Mouse (Mus musculus) hindbrain, embryonic 13.5 days (tissue): ENCODE data around the gene Atxn1l. TPM values are rescaled to one million over a fixed set of nuclear protein-coding genes. Genes with fewer than 3 reads are reported as not detected.
A peak's percentile ranks its signal among the peaks of the same experiment; 100 is the strongest.

ENCODE experiments used
- ATAC-seq: fragments of 200-750 bp; cut with Nextera tagmentation; 2 replicates; pipeline ENCODE4 v1.8.0; 2017; ENCODE audit warnings: moderate TSS enrichment; ENCODE audit not compliant: low FRiP score
- H3K27ac ChIP-seq: fragments of 300-500 bp; sonication (generic); 2 replicates; pipeline ENCODE4 v1.5.1; 2015; ENCODE audit warnings: inconsistent platforms, mild to moderate bottlenecking, moderate library complexity
- H3K27me3 ChIP-seq: fragments of 300-500 bp; sonication (generic); 2 replicates; pipeline ENCODE4 v1.6.1; 2015; ENCODE audit warnings: mild to moderate bottlenecking, inconsistent platforms
- H3K36me3 ChIP-seq: fragments of 300-500 bp; sonication (generic); 2 replicates; pipeline ENCODE4 v1.6.1; 2015; ENCODE audit warnings: mild to moderate bottlenecking, inconsistent platforms
- H3K4me1 ChIP-seq: fragments of 300-500 bp; sonication (generic); replicated peaks from 2 replicates; pipeline ENCODE4 v1.6.1; 2015; ENCODE audit warnings: inconsistent platforms
- H3K4me2 ChIP-seq: fragments of 300-500 bp; sonication (generic); 2 replicates; pipeline ENCODE4 v1.6.1; 2015; ENCODE audit warnings: inconsistent platforms, mild to moderate bottlenecking, moderate library complexity
- H3K4me3 ChIP-seq: fragments of 300-500 bp; sonication (generic); 2 replicates; pipeline ENCODE4 v1.5.1; 2015; ENCODE audit warnings: mild to moderate bottlenecking, inconsistent platforms
- H3K9ac ChIP-seq: fragments of 300-500 bp; sonication (generic); 2 replicates; pipeline ENCODE4 v1.6.1; 2015; ENCODE audit warnings: mild to moderate bottlenecking, inconsistent platforms
- H3K9me3 ChIP-seq: fragments of 300-500 bp; sonication (generic); 2 replicates; pipeline ENCODE4 v1.6.1; 2016; ENCODE audit warnings: inconsistent platforms
- WGBS: fragments of 180-500 bp; shearing (Covaris S2); methylation state at CpG from one replicate; pipeline ENCODE4 v1.1.7; 2015; 5-methylcytosine and 5-hydroxymethylcytosine counted together
- polyA plus RNA-seq: library from polyadenylated mRNA; unstranded; fragments of >200 nt; fragmentation: Nextera tagmentation; extraction: Ambion mirVana; gene quantifications from 2 replicates; pipeline ENCODE4 v1.2.1, GENCODE M21; 2015

Gene Atxn1l
- polyA plus RNA-seq, 1 experiment from 2014 or later = 4.4 TPM

- Histone ChIP-seq H3K9ac (peak overlapping the region; percentile 99), H3K27me3 (peaks cover 10% of the 10 kb centered on the region), H3K4me1 (peaks cover 32% of the 10 kb centered on the region), H3K9me3 (no peaks in the 10 kb centered on the region), H3K36me3 (peaks cover 53% of the 10 kb centered on the region), H3K27ac (no peak overlapping the region), H3K4me3 (peak overlapping the region; percentile 96), H3K4me2 (peak overlapping the region; percentile 88)
- ATAC-seq = no peak
- WGBS = 97% methylated on average over 4 of the region's 4 CpGs
These were observed 29.6 kb downstream of the Atxn1l start for GRCm38 (mm10) chr8:109707921-109708320.

- peaks cover 32% of the 10 kb centered on the region for H3K4me1 ChIP-seq
- 0 out of 2 replicates have a peak, but pooled peaks have one; percentile 11 for ATAC-seq
- H3K36me3 ChIP-seq = peaks cover 43% of the 10 kb centered on the region
- 36% methylated on average over 2 of the region's 2 CpGs for WGBS
- H3K9me3 ChIP-seq = no peaks in the 10 kb centered on the region
- peak overlapping the region; percentile 96 for H3K4me3 ChIP-seq
- H3K27me3 ChIP-seq = peaks cover 17% of the 10 kb centered on the region
- peak overlapping the region; percentile 99 for H3K9ac ChIP-seq
- H3K4me2 ChIP-seq = peak overlapping the region; percentile 88
- peak overlapping the region; percentile 99; the same call in 1 of the 2 replicates for H3K27ac ChIP-seq
These were observed 30.7 kb downstream of the Atxn1l start for GRCm38 (mm10) chr8:109706874-109707237.

- 2% methylated on average over 29 of the region's 30 CpGs for WGBS
- Histone ChIP-seq H3K4me1 (peaks cover 32% of the 10 kb centered on the region), H3K27me3 (peaks cover 17% of the 10 kb centered on the region), H3K9me3 (no peaks in the 10 kb centered on the region), H3K4me2 (peak overlapping the region; percentile 88), H3K9ac (peak overlapping the region; percentile 99), H3K36me3 (peaks cover 37% of the 10 kb centered on the region), H3K27ac (peak overlapping the region; percentile 99), H3K4me3 (peak overlapping the region; percentile 96)
- ATAC-seq = peak; percentile 53
These were observed 31.3 kb downstream of the Atxn1l start for GRCm38 (mm10) chr8:109706076-109706873.

- Histone ChIP-seq H3K27ac (peak within 1 kb of the TSS; percentile 99), H3K9ac (peak within 1 kb of the TSS; percentile 99), H3K27me3 (peaks cover 17% of the 10 kb centered on the region), H3K4me2 (peak within 1 kb of the TSS; percentile 88), H3K4me1 (peaks cover 32% of the 10 kb centered on the region), H3K9me3 (no peaks in the 10 kb centered on the region), H3K4me3 (peak within 1 kb of the TSS; percentile 96), H3K36me3 (peaks cover 29% of the 10 kb centered on the region)
- under 1% methylated on average over 52 of the region's 100 CpGs for WGBS
- peak; percentile 86 for ATAC-seq
These were observed 32.0 kb downstream of the Atxn1l start, which contains the start of gene Zfp821 for GRCm38 (mm10) chr8:109705320-109706075. Gene Zfp821 (plus strand): TSS chr8:109705546.

- Histone ChIP-seq H3K4me3 (peak overlapping the region; percentile 96), H3K4me2 (peak overlapping the region; percentile 88), H3K9me3 (no peaks in the 10 kb centered on the region), H3K9ac (peak overlapping the region; percentile 99), H3K36me3 (peaks cover 21% of the 10 kb centered on the region), H3K4me1 (peaks cover 32% of the 10 kb centered on the region), H3K27ac (peak overlapping the region; percentile 99), H3K27me3 (peaks cover 17% of the 10 kb centered on the region)
- WGBS = 12% methylated on average over 24 of the region's 24 CpGs
- peak; percentile 52 for ATAC-seq
These were observed 32.8 kb downstream of the Atxn1l start for GRCm38 (mm10) chr8:109704565-109705319.

GRCm38 (mm10) chr8:109698477-109698876 is 39.1 kb downstream of the Atxn1l start:
- H3K36me3 ChIP-seq = no peaks in the 10 kb centered on the region
- no peaks in the 10 kb centered on the region for H3K9me3 ChIP-seq
- ATAC-seq = no peak
- peaks cover 14% of the 10 kb centered on the region for H3K27me3 ChIP-seq
- 79% methylated on average over 3 of the region's 3 CpGs for WGBS
- no peak overlapping the region for H3K9ac ChIP-seq
- peaks cover 9% of the 10 kb centered on the region for H3K4me1 ChIP-seq
- no peak overlapping the region for H3K4me3 ChIP-seq
- no peak overlapping the region for H3K4me2 ChIP-seq
- no peak overlapping the region for H3K27ac ChIP-seq

- no peak for ATAC-seq
- Histone ChIP-seq H3K9me3 (no peaks in the 10 kb centered on the region), H3K9ac (no peak overlapping the region), H3K4me2 (no peak overlapping the region), H3K4me3 (no peak overlapping the region), H3K27me3 (peaks cover 8% of the 10 kb centered on the region; the same call in 1 of the 2 replicates), H3K36me3 (no peaks in the 10 kb centered on the region), H3K4me1 (peaks cover 9% of the 10 kb centered on the region), H3K27ac (no peak overlapping the region)
- 65% methylated on average over 1 of the region's 1 CpGs for WGBS
These were observed 39.8 kb downstream of the Atxn1l start for GRCm38 (mm10) chr8:109697754-109698153.

- peak overlapping the region; percentile 100; the same call in 1 of the 2 replicates for H3K4me3 ChIP-seq
- WGBS = 56% methylated on average over 6 of the region's 6 CpGs
These were observed 43.4 kb downstream of the Atxn1l start for GRCm38 (mm10) chr8:109694154-109694553.

GRCm38 (mm10) chr8:109693146-109693900 is 44.2 kb downstream of the Atxn1l start, which contains the start of gene Ist1:
Gene Ist1 (minus strand): TSS chr8:109693260.
- H3K36me3 ChIP-seq = no peaks in the 10 kb centered on the region
- peak within 1 kb of the TSS; percentile 91 for H3K27ac ChIP-seq
- H3K4me3 ChIP-seq = peak within 1 kb of the TSS; percentile 100
- H3K4me2 ChIP-seq = peak within 1 kb of the TSS; percentile 74
- peaks cover 33% of the 10 kb centered on the region for H3K4me1 ChIP-seq
- WGBS = under 1% methylated on average over 57 of the region's 57 CpGs
- ATAC-seq = peak; percentile 98
- H3K9ac ChIP-seq = peak within 1 kb of the TSS; percentile 99
- no peaks in the 10 kb centered on the region; the same call in 1 of the 2 replicates for H3K27me3 ChIP-seq
- no peaks in the 10 kb centered on the region for H3K9me3 ChIP-seq

More at GRCm38 (mm10) chr8:109694154-109694553, 43.4 kb downstream of the Atxn1l start:
- Histone ChIP-seq H3K4me2 (peak overlapping the region; percentile 65), H3K9me3 (no peaks in the 10 kb centered on the region), H3K36me3 (no peaks in the 10 kb centered on the region), H3K9ac (no peak overlapping the region), H3K27me3 (no peaks in the 10 kb centered on the region; the same call in 1 of the 2 replicates), H3K4me1 (peaks cover 31% of the 10 kb centered on the region), H3K27ac (no peak overlapping the region)
- no peak for ATAC-seq

- peaks cover 34% of the 10 kb centered on the region for H3K4me1 ChIP-seq
- H3K9ac ChIP-seq = peak overlapping the region; percentile 99
- no peaks in the 10 kb centered on the region; the same call in 1 of the 2 replicates for H3K27me3 ChIP-seq
- H3K27ac ChIP-seq = peak overlapping the region; percentile 91
- H3K4me2 ChIP-seq = peak overlapping the region; percentile 74
- WGBS = 0% methylated on average over 38 of the region's 38 CpGs
- no peaks in the 10 kb centered on the region; the same call in 1 of the 2 replicates for H3K36me3 ChIP-seq
- peak overlapping the region; percentile 100 for H3K4me3 ChIP-seq
- peak; percentile 75 for ATAC-seq
- no peaks in the 10 kb centered on the region for H3K9me3 ChIP-seq
These were observed 44.9 kb downstream of the Atxn1l start for GRCm38 (mm10) chr8:109692443-109693145.
